Mouse (Mus musculus) CD8-positive naive resting alpha-beta T cell, adult 2 months (primary cell): ENCODE measurements at regions not wholly inside any gene's neighbourhood (a gene's known extent, or its start where the extent isn't known, plus 50 kb on each side); places are given as distances from the start of the nearest gene placed in this dataset.

Experiments used
- DNase-seq, 2 experiments: peaks; one replicate each; pipeline ENCODE4 v3.0.0; 2022; ENCODE audit warnings: low read depth in 2 of 2, low spot score in 2 of 2

DNA sequence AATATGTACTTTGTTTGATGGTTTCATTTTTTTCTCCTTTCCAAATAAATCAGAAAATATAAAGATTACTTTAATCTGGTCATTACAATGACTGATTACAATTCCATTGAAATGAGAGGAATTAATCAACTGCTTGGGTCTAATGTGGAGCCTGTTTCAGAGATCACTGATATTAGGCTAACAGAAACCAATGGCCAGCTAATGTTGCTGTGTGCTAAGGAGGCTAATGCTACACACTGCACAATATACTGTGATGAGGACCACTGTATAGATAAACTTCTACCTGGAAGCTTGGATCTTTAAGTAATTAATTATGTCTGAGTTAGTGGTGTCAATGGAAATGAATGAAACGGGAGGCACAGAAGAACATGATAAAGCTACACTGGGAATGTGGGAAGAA is 284.6 kb upstream of the Dab2 start:
- no peak for DNase-seq

DNA sequence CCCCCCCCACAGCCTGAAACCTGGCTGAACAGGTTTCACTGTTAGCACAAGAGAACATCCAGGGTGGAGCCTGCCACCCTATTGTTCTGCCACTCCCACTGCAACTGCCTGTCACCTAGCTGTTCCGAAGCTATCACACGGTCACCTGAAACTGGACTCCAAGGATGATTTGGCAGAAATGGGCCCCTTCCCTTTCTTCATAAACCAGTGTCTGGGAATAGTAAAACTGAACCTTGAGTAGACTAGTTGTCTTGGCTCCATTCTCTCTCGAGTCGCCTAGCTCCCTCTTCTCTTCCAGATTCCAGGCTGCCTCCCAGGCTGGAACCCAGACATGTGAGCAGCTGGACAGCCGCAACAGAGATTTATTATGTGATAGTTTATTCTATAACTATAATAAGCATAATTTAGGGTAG is 282.9 kb upstream of the Dab2 start:
- DNase-seq = no peak

GRCm38 (mm10) chr15:6025543-6025942 is 274.0 kb upstream of the Dab2 start:
- no peak for DNase-seq

- no peak for DNase-seq
Observed at GRCm38 (mm10) chr15:6029214-6029613, 270.4 kb upstream of the Dab2 start.

DNA sequence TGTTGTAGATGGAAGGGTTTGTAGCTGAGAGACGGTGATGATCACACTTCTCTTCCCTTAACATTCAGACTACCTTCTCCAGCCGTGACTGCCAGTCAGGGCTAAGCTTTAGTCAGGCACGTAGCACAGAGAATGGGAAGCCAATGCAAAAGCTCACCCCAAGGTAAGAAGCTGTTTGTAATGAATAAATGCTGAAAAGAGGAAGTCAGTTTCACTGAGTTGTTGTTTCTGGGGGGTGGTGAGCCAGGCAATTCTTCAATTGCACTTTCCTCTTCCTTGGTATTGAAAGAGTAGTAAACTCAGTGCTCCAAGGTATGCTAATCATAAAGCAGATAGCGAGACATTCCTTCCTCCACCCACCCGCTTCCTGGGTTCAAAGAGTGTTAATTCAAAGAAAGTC is 269.2 kb upstream of the Dab2 start:
- DNase-seq = no peak

DNA sequence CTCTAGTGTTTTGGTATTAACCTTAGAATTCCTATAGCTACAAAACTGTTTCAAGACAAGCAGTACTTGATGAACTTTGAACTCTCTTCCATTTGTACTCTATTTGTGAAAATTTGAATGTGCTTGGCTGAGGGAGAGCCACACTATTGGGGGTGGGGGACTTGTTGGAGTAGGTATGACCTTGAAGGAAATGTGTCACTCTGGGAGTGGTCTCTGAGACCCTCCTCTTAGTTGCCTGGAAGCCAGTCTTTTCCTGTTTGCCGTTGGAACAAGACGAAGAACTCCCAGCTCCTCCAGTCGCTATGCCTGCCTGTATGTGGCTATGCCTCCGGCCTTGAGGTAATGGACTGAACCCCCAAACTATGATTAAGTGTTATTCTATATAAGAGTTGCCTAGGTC is 265.4 kb upstream of the Dab2 start:
- DNase-seq = no peak

DNA sequence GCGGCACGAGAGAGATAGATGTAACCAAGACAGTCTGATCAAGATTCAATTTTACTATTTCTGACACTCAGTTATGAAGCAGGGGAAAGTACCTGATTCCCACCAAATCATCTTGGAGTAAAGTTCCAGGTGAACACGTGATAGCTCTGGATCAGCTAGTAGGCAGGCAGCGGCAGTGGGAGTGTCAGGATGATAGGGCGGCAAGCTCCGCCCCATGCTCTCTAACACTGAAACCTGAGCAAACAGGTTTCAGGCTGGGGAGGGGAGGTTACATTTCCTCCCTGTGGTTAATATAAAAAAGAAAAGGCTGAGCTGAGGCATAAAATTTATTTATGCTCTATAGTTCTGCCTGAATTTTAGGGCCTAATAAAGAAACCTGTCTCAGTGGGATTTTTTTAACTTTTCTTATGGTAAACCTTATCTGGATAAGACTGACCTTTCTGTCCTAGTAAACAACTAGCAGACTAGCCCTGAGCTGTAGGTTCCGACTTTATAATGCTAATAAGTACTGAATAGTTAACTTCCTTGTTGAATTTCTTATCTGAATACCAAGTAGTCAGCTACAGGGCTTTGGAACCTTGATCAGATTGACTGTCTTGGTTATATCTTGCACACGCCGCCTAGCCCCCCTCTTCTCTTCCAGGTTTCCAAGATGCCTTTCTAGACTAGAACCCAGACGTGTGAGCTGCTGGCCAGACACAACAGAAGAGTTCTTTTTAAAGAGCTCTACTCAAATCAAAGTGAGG is 254.9 kb upstream of the Dab2 start:
- DNase-seq = no peak

GRCm38 (mm10) chr15:6055703-6056102 is 243.9 kb upstream of the Dab2 start:
- no peak for DNase-seq

GRCm38 (mm10) chr15:6056887-6057626 is 242.5 kb upstream of the Dab2 start:
- no peak for DNase-seq

DNA sequence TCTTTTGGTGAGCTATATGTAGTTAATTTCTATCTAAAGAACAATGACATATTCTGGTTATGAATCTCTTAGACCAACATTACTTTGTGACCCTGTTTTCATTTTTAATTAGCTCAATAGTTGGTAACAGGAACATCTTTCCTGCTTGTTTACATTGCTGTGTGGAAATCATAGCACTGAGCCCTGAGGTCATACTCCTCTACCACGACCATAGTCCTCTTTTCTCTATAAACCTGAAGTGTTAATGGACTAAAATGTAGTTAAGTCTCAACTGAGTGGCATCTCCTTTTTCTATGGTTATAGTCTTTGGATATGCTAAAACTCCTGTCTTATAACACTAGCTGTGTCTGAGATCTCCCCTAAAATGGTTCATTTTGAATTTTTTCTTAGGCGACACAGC is 240.2 kb upstream of the Dab2 start:
- no peak for DNase-seq

DNA sequence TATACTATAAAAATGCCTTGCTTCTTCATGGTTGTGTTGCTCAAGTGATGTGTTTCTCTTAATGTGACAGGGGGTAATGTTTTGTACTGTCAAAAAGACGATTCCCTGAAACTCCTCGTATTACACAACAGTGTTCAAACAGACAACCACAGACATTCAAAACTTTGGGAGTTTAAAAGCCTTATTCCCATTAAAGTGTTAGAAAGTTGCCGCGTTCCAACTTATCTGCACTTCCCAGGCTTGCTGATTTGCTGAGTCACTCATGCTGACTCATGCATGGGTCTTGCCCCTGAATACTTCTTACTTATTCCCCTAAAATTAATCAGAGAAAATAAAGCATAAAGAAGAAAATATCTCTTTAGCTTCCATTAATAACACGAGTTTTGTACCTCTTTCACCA is 239.8 kb upstream of the Dab2 start:
- no peak for DNase-seq

DNA sequence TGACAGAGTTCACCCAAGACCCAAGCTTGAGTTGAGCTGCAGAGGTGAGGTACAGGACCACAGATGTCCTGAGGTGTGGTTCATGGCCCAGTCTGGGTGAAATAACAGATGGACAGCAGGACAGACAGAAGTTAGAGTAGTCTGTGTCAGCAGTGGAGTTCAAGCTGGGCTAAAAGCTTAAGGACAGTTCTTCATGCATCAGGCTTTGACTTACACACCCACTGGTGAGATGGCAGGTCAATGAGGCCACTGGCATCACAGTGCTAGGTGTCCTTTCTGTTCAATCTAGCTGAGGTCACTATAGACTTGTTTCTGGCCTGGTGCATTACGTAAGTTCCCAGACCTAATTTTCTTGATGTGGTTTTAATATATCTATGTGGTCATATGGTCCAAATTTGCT is 238.9 kb upstream of the Dab2 start:
- DNase-seq = no peak

DNA sequence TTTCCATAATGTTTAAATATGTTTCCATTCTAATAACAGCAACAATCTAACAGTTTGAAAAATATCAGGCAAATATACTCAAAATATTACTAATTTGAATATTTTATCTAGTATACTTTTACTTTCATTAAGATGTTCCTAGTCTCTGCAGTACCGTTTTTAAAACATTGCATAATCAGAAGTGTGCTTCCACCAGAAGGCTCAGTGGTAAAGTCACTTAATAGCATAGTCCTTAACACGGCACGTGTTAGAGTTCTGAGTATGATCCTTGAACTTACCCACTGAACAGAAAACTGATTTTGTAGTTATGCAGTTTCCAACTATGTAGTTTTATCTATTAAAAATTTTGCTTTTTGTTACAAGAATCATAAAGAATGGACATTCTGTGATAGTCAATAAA is 234.5 kb upstream of the Dab2 start:
- DNase-seq = no peak

- no peak for DNase-seq
Observed at GRCm38 (mm10) chr15:6067380-6067779, 232.2 kb upstream of the Dab2 start.

DNA sequence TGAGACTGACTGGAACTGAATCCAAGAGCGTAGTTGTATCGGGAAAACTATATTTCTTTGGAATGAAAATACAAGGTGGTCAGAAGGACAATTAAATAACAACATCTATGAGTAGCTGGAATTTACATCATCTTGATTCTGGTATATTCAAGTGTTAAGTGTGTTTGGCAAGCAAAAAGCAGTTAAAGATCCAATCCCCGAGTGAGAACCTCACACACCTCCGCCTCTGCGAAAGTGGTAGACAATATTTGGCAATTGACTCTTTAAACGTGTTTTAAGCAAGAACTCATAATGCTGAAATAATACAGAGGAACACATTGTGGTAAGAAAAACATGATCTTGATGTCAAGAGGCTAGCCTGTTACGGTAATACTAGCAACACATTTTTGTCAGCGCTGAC is 231.2 kb upstream of the Dab2 start:
- DNase-seq = no peak

DNA sequence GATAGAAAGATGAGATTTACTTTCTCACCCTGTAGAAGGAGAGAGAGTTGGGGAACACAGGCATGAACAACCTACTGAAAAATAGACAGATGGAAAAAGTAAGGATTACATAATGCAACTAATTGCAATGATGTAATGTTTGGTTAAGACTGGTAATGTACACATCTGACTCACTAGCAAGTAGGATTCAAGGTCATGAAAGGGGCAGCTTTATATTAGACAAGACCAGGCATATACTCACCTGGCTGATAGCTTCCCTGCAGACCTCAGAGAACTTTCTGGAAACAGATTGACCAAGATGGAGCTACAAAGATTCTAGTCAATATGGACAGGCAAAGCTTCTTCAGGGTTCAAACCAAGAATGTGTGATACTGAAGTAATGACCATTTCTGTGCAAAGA is 227.7 kb upstream of the Dab2 start:
- DNase-seq = no peak

- no peak for DNase-seq
Observed at GRCm38 (mm10) chr15:6072920-6073319, 226.7 kb upstream of the Dab2 start.

- DNase-seq = no peak
Observed at GRCm38 (mm10) chr15:6080714-6081635, 218.6 kb upstream of the Dab2 start.

DNA sequence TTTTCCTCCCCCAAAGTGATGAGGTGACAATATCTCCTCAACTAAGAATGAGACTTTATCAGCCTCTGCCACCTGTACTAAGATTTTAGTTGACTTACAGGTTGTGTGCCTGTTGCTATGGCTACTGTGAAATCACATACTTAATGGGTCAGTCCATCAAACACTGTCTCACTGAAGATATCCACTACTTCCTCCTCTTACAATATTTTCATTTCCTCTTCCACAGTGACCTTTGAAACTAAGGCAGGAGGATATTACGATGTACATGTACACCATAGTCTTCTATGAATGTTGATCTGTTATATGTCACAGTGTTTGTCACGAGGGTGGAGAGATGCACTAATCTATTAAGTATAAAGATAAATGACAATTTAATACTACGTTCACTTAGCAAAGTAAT is 212.4 kb upstream of the Dab2 start:
- no peak for DNase-seq

DNA sequence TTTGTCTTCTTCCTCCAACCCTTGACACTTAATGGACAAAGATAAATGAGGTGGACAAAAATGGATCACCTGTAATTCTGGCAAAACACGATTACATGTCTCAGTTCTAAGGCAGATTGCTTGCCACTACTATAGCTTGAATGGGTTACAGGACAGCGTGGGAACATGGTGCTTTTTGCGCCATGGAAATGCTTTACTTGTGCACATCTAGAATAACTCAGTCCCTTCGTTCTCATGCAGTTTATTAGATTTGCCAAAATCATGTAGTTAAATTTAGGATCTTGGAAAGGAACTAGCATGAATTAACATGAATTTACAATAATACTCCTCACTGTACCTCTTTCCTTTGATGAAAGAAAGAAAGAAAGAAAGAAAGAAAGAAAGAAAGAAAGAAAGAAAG is 211.1 kb upstream of the Dab2 start:
- no peak for DNase-seq

- no peak for DNase-seq
Observed at GRCm38 (mm10) chr15:6129697-6130096, 169.9 kb upstream of the Dab2 start.

DNA sequence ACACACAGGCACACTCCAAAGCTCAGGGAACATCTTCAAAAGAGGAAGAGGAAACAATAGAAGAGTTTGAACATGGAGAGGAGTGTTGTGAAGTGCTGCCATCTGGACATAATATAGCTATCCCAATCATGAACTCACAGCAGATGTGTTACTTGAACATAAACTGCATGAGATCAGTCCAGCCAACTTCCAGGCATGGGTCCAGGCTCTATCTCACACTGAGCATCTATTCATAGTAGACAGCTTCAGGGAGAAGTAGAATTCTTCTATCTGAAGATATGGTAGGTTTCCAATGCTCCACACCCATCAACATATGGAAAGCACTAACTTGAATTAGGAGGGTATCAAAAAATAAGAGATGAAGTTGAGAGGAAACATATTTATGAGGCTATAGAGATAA is 167.4 kb upstream of the Dab2 start:
- no peak for DNase-seq
